Mouse (Mus musculus): ENCODE data around the gene Mindy3.
"Not testable (repeated sequence)": the region's sequence is repeated elsewhere in the genome, so short reads cannot be mapped to it uniquely, and the experiment has no call there.

Gene Mindy3

DNA sequence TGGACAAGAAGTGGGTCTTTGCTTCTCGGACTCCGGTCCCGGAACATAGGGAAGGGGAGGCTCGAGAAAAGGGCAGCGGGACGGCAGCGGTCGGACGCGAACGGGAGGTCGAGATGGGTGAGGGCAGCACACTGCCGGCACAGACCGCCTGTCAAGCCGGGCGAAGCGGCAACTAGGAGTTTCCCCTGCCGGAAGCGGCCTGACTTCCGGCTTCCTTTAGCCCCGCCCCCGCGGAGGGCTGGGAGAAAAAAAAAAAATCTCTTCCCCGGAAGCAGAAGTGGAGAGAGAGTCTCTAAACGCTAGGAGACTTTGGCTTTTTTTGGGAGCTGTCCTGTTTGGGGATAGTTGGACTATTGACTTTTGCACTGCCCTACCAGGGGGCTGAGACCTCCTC lies at the start of gene Mindy3:
Gene Mindy3, minus strand, starts transcription at position 209 of the 394 bp plus-strand sequence.
- DNase-seq = peak; percentile 92

DNA sequence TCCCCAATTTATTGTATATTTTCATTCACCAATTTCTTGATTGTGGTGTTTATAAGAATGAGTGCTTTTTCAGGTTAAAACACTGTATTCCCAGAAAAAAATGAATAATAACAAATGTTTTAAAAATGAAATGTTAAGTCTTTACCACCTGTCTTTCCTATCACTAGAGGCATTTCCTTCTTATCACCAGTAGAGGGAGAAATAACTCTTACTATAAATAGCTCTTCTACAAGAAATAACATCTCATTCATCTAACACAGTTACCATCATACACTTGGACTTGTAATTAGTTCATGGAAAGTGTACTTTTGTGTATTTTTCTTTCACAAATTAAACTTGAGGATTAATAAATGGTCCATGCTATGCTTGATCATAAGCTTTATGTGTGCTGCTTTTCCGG lies 40.5 kb upstream of the Mindy3 start:
- DNase-seq = no peak

DNA sequence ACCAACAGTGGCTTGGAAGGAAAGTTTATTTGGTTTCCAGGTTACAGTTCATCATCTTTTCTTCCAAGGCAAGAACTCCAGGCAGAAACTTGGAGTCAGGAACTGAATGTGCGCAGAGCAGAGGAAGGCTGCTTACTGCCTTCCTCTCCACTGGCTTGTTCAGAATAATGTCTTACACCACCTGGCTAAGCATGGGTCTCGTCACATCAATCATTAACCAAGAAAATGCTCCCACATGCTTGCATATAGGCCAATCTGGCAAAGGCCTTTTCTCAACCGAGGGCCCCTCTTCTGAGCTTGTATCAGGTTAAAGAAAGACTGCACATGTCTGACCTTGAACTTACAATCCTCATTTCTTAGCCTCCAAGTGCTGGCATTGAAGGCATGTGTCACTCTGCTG lies 30.8 kb upstream of the Mindy3 start:
- no peak for DNase-seq

DNA sequence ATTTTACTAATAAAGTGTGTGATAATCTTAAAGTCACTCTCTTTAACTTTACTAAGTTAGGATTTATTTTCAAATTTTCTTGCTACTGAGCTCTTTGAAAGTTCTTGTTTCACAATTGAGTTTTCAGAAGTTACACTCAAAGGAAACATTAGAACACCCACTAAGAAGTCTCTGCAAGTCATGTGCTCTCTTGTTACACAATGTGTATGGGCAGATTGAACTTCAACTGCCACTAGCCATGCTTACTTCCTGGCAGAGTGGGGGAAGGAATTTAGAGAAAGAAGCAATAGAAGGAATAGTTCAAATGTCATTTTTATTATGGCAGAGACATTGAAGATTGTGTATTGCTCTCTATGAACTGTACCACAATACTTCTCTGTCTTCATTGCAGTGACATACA lies 20.9 kb upstream of the Mindy3 start:
- no peak for DNase-seq

DNA sequence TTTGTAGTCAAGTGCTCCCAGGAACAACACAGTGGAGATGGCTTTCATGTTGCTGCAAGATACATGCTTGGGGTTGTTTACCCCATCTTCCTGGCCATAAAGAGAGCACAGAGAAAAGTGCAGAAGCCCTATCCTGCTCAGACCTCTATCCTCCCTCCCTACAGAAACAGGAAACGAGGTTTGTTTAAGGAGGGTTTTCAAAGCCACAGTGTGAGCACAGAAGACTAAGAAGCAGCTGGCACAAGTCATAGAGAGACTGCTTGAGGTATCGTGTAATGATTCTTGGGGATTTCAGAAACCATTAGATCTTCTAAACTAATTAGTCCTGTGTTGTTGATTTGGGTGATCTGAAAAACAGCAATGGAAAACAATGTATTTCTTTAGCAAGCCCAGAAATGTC lies 20.3 kb upstream of the Mindy3 start:
- no peak for DNase-seq

DNA sequence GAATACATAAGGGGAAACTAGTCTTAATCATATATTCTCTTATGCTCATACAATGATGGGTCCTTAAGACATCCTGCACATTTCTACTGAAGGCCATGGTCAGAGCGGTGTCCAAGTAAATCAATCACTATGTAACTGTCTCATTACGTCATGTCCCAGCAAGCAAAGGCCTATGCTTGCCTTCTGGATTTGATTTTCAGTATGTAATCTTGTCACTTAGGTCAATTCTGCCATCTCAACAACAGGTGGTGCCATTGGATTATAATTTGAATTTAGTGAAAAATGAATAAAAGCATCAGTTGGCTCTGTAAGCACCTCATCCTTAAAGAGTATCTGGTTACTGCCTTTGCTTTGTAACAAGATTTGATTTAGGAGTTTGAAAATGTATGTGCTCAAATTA lies 18.9 kb upstream of the Mindy3 start:
- no peak for DNase-seq

DNA sequence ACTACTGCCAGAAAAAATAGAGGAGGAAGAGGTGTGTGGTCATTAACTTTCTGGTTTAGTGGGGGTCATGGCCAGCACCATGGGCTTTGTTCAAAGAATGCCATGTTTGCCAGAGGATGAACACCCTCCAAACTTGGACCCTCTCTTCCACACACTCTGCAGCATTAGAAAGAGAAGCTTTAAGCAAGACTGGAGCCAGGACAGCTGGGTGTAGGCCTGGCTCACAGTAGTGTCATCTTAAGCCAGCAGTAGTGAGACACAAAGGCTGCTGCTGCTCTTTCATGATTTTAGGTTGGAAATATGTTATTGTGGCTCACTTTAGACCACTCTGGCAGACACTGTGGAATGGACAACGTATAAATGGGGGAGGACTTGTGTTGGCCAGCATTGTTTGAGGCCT lies 12.8 kb upstream of the Mindy3 start:
- no peak for DNase-seq

DNA sequence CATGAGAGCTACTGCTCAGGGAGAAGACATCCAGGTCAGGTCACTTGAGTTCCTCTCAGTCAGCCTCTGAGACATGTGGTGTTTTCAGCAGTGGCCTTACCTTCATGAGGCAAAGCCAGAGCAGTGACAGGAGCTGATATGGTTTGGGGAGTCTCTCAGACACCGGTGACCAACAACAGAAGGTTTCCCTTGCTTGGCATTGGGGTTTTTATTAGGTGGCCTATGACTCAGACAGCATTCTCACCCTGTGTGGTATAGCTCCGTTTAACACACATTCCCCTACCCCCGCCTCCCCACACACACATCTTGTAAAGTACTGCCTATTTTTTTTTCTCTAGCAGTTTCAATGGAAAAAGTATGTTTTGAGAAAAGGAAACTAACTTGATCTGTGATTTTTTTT lies 5.1 kb upstream of the Mindy3 start:
- DNase-seq = no peak

DNA sequence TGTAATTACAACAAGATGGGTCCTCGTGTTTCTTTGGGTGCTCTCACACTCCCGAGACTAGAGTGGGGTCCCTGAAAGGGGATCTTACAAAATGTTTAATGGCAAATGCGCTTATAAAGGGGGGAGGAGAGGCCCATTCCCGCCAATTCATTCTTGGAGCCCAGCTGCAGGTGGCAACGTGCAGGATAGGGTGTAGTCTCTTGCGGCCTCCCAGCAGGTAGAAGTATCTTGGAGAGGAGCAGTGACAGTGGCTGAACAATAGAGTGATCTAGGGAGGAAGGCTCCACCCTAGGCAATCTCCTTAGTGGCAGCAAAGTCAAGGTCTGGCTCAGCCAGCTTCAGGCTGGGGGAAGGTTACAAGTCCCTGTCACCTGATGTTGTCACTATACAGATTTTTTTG lies 4.2 kb upstream of the Mindy3 start:
- not testable (repeated sequence) for DNase-seq

DNA sequence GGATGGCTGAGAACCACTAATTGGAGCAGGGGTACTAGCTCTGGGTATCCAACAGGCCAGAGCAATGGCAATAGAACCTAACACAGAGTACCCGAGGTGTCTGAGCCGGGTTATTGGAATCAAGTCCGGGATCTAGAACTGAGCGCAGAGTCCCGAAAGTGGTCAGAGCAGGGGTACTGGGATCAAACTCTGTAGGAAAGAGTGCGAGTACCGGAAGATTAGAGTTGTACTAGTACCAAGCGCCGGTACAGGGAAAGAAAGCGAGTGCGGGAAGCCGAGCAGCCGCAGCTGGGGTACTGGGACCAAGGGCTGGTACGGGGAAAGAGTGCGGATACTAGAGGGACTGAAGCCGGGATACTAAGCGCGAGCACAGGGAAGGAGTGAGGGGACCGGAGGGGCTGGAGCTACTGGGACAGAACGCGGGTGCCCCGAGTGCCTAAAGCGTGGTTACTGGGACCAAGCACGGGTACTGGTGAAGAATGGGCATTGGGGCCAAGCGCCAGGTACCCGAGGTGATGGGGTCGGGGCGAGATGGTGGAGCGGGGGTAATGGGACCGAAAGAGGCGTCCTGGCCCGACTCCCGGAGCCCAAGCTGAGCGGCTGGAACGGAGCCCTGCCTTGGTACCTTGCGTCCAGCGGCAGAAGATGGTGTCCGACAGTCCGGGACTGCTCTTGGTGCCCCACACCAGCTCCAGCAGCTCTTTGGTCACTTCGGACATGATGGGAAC lies 572 bp downstream of the Mindy3 start:
- DNase-seq = no peak

DNA sequence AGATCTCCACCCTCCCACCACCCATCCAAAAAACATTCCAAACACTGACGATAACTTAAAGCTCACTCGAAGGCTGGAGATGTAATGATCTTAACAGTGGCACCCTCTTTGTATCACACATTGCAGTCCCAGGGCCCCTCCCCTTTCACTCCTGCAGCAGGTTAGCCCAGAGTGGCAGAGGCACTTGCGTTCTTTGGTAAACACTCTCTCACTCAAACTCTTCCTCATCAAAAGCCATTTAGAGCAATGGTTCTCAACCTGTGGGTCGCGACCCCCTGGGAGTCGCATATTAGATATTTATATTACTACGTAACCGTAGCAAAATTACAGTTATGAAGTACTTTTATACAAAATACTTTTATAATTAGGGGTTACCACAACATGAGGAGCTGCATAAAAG lies 1.1 kb downstream of the Mindy3 start:
- DNase-seq = no peak

DNA sequence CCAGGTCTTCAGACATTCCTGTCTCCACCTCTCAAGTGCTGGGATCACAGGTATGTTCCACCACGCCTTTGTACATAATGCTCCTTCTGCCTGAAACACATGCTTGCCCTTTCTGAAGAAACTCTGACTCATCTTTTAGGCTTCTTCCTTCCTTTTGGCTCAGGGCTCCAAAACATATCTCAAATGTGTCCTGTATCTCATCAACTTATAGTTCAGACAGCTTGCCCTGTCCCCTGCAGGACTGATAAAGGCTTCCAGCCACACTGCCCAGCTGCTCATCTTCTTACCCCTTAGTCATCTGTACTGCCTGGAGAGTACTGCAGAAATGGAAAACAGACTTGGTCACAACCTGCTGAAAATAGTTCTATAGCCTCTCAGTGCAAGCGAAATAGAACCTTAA lies 7.0 kb downstream of the Mindy3 start:
- DNase-seq = no peak

DNA sequence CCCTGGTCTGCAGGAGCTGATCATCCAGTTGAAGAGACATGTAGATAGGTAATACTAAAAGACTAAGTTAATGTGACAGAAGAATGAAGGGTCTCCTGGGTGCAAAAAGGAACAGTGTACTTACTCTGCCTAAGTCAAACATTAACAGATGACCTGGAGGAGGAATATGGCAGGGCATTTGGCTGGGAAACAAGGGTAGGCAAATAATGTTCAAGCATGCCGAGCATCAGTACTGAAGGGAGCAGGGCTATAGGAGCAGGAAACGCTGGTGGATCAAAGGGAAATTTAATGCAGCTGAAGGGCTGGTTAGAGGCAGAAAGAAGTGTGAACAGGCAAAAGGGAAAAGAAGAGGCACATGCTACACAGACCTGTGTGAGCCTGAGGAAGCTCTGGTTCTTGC lies 8.1 kb downstream of the Mindy3 start:
- no peak for DNase-seq

DNA sequence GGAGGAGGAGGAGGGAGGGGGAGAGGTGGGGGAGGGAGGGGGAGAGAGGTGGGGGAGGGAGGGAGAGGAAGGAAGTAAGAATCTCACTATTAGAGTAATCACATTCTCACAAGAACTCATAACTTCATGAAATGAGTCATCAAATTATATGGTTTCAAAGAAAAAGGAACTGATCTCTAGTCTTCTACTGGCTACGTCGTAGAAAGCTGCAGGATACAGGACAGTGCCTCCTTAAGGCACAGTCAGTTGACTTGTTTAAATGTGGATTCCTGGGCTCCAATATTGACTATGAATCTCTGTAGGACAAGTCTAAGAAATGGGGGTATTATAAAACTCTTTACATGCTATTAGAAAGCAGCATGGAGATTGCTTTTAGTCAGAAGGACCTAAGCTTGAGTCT lies 12.5 kb downstream of the Mindy3 start:
- no peak for DNase-seq

DNA sequence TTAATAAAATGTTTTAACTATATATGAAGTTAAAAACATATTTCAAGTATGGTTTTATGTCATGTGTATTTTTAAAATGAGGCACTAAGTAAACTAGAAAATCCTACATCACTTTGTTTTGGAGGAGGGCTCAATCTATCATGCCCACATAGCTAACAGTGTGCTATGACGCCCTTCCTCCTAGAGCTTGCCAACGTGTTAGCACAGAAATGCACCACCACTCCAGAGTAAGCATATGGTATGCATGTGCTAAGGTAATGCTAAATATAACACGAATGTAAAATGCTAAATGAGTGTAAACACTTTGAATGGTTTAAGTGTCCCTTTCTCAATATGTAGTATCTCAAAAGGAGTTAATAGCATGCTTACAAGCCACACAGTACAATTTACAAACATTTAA lies 16.8 kb downstream of the Mindy3 start:
- DNase-seq = no peak

DNA sequence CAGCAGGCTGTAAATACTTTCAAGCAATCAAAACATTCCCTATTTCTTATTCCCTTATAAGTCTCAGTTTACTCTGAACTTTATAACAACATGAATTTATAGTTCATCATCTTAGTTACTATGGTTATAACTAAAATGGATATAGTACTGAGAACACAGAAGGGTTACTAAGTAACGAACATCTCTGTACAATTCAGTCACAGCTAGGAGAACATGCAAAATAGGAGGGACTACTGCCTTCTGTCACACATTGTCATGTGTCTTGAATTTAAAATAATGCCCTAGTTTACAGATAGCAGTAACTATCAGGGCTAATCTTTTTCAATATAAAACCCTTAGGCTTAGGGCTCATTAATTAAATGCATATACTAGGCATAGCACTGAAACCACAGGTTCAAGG lies 18.1 kb downstream of the Mindy3 start:
- no peak for DNase-seq

DNA sequence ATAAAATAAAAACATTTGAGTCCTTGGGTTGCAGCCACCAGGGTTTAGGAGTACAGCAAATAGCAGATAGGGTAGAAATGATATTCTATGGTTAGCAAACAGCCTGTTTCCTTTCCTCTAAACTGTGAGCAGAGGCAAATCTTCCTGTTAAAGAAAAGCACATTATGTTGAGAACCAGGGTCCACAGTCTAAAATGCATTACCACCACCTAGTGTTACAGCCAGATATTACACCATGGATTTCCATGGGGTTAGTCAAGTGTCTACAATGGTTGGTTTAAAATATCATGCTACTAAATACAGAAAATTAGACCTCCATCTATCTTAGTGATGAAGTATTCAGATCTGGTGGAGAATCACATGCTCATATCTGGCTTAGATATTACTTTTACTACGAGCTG lies 30.2 kb downstream of the Mindy3 start:
- DNase-seq = peak; percentile 37

DNA sequence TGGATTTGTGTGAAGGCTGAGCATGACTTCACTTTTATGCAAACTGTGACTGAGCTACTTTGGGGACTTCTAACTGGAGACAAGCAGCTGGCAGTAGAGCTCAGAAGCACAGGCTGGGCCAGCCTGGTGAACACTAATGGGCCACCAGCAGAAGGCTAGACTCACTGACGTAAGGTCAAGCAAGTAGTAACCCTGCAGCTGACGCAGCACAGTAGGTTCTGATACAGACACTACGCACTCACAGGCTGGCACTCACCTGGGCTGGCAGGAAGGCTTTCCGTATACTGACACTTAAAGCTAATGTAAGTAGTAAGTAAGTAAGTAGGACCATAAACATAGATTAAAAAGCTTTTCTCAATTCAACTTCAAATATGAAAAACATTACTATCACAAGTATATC lies 30.7 kb downstream of the Mindy3 start:
- no peak for DNase-seq

DNA sequence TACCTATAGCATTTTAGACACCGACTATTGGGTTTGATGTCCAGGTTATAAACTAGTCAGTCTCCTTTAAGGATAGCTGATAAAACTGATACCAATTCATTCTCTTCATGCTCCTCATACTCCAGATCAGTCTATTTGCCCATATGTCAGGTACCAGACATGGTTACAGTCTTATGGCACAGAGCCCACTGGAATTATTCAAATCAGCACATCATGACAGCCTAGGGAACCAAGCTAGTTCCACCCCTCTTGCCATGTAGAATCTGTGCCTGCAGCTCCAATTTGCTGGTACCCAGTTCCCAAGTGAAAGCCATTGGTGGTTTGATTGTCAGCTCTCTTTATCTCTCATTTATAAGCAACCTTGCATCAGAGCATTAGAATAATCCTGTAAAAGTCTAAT lies 34.9 kb downstream of the Mindy3 start:
- no peak for DNase-seq

DNA sequence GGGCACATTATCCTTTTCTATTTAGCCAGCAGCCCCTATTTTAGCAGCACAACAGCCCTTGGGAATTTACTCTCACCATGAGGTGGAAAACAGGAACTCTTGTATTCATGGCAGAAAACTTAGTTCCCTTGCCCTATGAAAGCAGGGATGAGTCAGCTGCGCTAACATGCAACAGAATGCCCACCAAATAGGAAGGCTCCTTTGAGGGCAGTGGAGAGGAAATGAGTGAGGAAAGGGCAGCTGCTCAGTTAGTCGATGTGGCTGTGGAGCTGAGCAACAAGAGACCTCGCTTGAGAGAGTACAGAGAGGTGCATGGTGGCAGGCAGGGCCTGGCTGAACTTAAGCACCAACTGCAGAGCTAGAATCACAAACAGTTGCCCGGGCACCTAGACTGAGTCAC lies 36.6 kb downstream of the Mindy3 start:
- DNase-seq = no peak

DNA sequence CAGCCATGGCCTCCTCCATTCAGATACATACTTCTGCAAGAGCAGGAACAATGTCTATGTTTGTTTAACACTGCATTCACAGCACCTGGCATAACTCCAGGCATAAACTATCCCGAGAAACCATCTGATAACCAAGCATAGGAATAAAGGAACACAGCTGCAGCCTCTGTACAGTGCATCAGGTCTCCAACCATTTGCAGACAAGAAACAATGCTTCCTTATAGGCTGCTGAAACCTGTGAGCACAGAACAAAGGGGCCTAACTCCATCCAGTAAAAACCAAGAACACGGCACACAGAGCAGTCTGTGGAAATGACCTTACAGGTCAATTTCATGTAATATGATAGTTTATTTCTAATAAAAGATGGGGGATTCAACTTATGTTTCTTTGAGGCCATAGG lies 39.0 kb downstream of the Mindy3 start:
- DNase-seq = no peak

DNA sequence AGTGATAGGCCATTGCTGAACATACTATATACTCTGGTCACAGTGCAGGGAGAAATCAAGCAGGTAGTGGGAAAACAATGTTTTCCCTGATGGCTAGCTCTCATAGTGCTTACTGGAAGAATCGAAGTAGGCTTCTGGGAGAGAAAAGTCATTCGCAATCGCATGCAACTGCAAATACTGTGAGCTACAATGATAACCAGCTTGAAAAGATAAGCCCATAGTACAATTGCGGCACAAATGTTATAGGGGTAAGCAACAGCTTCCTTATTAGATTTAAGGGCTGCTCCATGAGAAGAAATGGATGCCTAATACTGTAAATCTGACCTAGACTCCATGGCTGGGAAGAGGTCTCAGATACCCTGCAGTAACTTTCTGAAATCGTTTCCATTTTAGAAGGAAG lies 40.7 kb downstream of the Mindy3 start:
- no peak for DNase-seq

DNA sequence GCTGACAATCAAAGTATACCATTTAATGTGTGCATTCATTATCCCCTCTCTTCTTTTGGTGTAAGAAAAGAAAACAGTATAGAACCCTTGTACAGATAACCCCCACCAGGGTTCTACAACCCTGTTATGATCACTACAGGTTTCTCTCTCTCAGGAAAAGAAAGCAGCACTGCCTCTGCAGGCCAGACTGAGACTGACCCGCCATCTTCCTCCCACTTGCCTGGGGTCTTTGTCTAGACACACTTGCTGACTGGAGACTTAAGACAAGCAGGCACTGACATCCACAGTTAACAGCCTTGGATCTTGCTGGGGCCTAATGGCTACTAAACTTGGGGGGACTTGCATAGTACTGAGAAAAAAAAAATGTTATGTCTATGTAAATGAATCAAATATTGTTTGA lies 42.2 kb downstream of the Mindy3 start:
- no peak for DNase-seq

DNA sequence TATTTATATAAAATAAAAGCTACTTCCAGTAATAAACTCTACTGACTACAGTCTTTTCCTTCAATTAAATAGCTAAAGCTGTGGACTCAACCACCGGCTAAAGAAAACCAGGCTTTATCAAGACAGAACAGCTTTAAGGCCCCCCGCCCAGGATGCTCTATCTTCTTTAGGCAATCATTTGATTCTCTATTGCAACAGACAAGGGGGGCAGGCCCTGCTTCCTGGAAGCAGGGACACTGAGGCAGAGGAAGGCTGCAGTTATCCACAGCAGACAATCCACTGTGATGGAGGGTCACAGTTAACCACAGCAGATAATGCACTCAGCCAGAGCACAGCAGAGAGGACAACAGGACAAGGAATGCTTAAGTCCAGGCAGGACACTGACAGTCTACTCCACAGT lies 46.4 kb downstream of the Mindy3 start:
- no peak for DNase-seq

DNA sequence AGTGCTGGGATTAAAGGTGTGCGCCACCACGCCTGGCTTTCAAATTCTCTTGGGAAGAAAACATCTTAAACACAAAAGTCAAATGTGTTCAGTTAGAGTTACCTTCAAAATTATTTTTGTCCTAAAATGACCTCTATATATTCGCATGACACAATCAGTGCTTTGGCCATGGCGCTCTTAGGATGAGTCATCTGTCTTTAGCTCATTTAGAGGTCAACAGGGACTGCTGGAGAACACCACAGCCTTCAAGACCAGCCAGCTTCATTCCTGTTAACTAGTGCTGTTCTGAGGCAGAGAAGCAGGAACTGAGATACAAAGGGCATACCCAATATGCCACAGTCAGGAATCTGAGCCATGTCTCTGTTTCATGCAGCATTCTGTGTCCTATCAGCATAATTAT lies 47.9 kb downstream of the Mindy3 start:
- no peak for DNase-seq

DNA sequence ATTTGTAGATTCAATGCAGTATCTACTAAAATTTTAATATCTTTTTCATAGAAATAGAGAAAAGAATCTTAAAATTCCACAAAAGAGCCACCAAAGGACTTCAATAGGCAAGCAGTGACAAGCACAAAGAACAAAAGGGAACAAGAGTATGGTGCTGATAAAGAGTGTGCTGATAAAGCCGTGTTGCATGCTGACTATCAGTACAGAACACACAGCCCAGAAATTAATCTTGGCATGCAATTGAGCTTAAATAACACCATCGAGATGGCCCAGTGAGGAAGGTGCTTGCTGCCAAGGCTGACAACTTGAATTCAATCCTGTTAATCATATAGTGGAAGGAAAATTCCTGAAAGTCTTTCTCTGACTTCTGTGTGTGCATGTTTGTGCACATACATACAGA lies 50.8 kb downstream of the Mindy3 start:
- DNase-seq = no peak

All from right cerebral cortex, adult 18-20 months (tissue).